Mouse (Mus musculus) testis, adult 2 months (tissue): ENCODE measurements around the gene Arl5c. TPM values are rescaled to one million over a fixed set of nuclear protein-coding genes. Genes with fewer than 3 reads are reported as not detected.
A peak's percentile ranks its signal among the peaks of the same experiment; 100 is the strongest.

Experiments
- H3K27ac ChIP-seq: fragments of 200-500 bp; 2 replicates; pipeline ENCODE4 v1.5.1; 2012; ENCODE audit warnings: low read depth, low read length; ENCODE audit not compliant: control insufficient read depth, insufficient read depth
- H3K27me3 ChIP-seq: fragments of 200-500 bp; 2 replicates; pipeline ENCODE4 v1.6.1; 2012; ENCODE audit warnings: mild to moderate bottlenecking, low read length, moderate library complexity; ENCODE audit not compliant: control insufficient read depth, insufficient read depth
- H3K36me3 ChIP-seq: fragments of 200-500 bp; 2 replicates; pipeline ENCODE4 v1.6.1; 2012; ENCODE audit warnings: mild to moderate bottlenecking, low read length; ENCODE audit not compliant: control insufficient read depth, insufficient read depth
- H3K4me1 ChIP-seq: fragments of 200-500 bp; 2 replicates; pipeline ENCODE4 v1.6.1; 2012; ENCODE audit warnings: low read length; ENCODE audit not compliant: control insufficient read depth, insufficient read depth
- H3K4me3 ChIP-seq: fragments of 200-500 bp; 2 replicates; pipeline ENCODE4 v1.5.1; 2012; ENCODE audit warnings: low read depth, mild to moderate bottlenecking, low read length, moderate library complexity, mixed read lengths; ENCODE audit not compliant: control insufficient read depth
- CTCF ChIP-seq: fragments of 200-500 bp; IDR thresholded peaks from 2 replicates; pipeline ENCODE4 v1.5.1; 2012; ENCODE audit warnings: low read depth, mild to moderate bottlenecking, inconsistent platforms, low read length, moderate library complexity; ENCODE audit not compliant: control insufficient read depth, insufficient read depth, insufficient replicate concordance
- POLR2A ChIP-seq: fragments of 200-500 bp; IDR thresholded peaks from 2 replicates; pipeline ENCODE4 v1.6.1; 2012; ENCODE audit warnings: low read depth, mild to moderate bottlenecking, inconsistent platforms, low read length, moderate library complexity; ENCODE audit not compliant: control insufficient read depth
- polyA plus RNA-seq: library from polyadenylated mRNA; depleted of rRNA; stranded (reverse); fragments of >200 nt; gene quantifications from 2 replicates; pipeline ENCODE4 v1.2.3, GENCODE M21; 2012

Arl5c gene
- polyA plus RNA-seq, 1 experiment = 0.44 TPM

DNA sequence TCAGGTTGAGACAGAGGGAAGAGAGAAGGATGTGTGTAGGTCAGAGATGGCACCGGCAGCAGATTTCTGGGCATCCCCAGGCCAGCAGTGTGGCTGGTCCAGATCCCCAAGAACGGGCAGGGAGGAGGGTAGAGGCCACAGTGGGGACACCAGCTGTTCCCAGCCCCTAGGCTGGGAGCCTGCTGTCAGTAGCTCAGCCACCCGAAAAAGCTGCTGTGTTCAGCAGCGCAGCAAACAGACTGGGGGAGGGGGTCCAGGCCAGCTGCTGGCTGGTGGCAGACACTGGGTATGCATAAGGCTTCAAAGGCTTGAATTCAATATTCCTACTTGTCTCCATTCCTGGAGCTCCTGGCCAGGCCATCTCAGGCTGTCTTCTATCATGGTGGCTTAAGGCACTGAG, 38.9 kb upstream of the Arl5c start:
- no peak for TF ChIP-seq CTCF
- no peak for TF ChIP-seq POLR2A
- Histone ChIP-seq H3K4me1 (peaks cover 5% of the 10 kb centered on the region), H3K27me3 (no peaks in the 10 kb centered on the region), H3K27ac (no peak overlapping the region), H3K36me3 (no peaks in the 10 kb centered on the region), H3K4me3 (no peak overlapping the region)

DNA sequence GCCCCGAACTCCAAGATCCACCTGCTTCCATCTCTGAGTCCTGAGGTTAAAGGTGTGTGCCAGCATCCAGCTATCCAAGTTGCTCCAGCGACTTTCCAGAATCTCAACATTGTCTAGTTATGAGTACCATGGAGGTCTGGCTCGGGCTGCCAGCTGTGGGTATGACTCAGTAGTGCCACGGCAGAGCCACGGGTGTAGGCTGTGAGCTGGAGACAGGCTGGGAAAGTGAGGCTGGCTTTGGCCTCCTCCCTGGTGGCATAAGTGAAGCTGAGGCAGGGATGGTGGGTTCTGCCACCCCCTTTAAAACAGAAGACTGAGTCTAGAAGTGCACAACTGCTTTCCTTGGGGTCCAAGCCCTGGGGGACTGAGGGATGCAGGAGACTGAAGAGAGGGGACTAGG, 38.1 kb upstream of the Arl5c start:
- H3K27me3 ChIP-seq = no peaks in the 10 kb centered on the region
- H3K27ac ChIP-seq = no peak overlapping the region
- peaks cover 5% of the 10 kb centered on the region for H3K4me1 ChIP-seq
- no peak overlapping the region for H3K4me3 ChIP-seq
- H3K36me3 ChIP-seq = no peaks in the 10 kb centered on the region
- no peak for TF ChIP-seq POLR2A
- no peak for TF ChIP-seq CTCF

DNA sequence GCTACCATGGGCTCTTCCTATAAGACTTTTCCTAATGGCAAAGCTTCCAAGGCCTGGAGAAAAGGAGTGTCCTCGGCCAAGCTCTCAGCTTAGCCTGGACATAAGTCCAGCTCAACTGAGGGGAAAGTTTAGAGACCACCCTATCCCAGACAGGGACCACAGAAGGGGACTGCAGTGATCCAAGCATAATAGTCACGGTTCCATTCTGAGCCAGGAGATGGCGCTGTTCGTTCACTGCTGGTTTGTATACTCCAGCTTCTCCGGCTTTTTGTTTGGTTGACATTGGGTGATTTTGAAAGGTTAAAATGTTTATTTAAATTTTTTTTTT, 35.4 kb upstream of the Arl5c start:
- Histone ChIP-seq H3K4me1 (peaks cover 8% of the 10 kb centered on the region), H3K27ac (no peak overlapping the region), H3K36me3 (no peaks in the 10 kb centered on the region), H3K27me3 (no peaks in the 10 kb centered on the region), H3K4me3 (no peak overlapping the region)
- TF ChIP-seq CTCF (peak; percentile 45; the same call in 1 of the 2 replicates), POLR2A (no peak)

GRCm38 (mm10) chr11:98030701-98031442, 34.9 kb upstream of the Arl5c start:
- no peak for TF ChIP-seq POLR2A
- TF ChIP-seq CTCF = no peak
- Histone ChIP-seq H3K4me3 (no peak overlapping the region), H3K27ac (no peak overlapping the region), H3K27me3 (no peaks in the 10 kb centered on the region), H3K4me1 (peaks cover 7% of the 10 kb centered on the region), H3K36me3 (no peaks in the 10 kb centered on the region)

GRCm38 (mm10) chr11:98027785-98028184, 31.8 kb upstream of the Arl5c start:
- peaks cover 11% of the 10 kb centered on the region for H3K4me1 ChIP-seq
- peak overlapping the region; percentile 99 for H3K4me3 ChIP-seq
- no peak overlapping the region for H3K27ac ChIP-seq
- H3K36me3 ChIP-seq = no peaks in the 10 kb centered on the region
- no peaks in the 10 kb centered on the region for H3K27me3 ChIP-seq
- TF ChIP-seq CTCF (no peak), POLR2A (no peak)

- no peaks in the 10 kb centered on the region for H3K27me3 ChIP-seq
- peak overlapping the region; percentile 99 for H3K4me3 ChIP-seq
- H3K4me1 ChIP-seq = peaks cover 11% of the 10 kb centered on the region
- no peak for TF ChIP-seq CTCF
- no peak for TF ChIP-seq POLR2A
- H3K27ac ChIP-seq = peak overlapping the region; percentile 93
- H3K36me3 ChIP-seq = no peaks in the 10 kb centered on the region
Measured at GRCm38 (mm10) chr11:98027297-98027688, 31.3 kb upstream of the Arl5c start.

DNA sequence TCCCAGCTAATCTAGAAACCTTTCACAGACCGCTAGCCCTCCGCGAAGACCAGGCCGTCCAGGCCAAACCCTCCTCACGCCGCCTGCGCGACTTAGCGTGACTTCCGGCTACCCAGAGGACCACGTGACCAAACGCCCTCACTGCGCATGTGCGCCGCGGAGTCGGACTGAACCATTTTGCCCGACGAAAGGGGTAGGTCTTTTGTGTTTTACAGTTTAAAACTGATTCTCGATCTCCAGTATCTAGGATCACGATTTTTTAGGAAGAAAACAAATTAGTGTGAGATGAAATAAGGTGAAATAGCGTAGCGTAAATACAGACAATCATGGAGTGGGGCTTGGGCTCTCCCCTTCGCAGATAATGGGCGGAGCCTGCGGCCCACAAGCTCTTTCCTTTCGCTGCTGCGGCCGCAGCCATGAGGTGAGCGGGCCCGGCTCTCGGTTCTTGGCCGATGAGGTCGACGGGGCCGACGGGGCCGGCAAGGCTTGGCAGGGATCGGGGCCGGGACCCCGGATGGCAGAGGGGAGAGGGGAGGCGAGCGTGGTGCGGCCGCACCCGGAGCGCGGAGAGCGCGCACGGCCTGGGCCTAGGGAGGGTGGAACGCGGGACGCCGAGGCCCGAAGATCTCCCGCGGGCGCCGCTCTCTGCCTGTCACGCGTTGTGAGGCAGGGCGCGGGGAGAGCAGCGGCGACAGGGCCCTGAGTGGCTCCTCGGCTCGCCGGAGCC, 30.8 kb upstream of the Arl5c start, which contains the start of gene Rpl19:
Rpl19 (plus strand) TSS at position 141 of the 727 bp plus-strand sequence.
- no peaks in the 10 kb centered on the region for H3K27me3 ChIP-seq
- H3K27ac ChIP-seq = peak within 1 kb of the TSS; percentile 93
- peak within 1 kb of the TSS; percentile 99 for H3K4me3 ChIP-seq
- no peaks in the 10 kb centered on the region for H3K36me3 ChIP-seq
- TF ChIP-seq CTCF (no peak), POLR2A (peak; percentile 97)
- H3K4me1 ChIP-seq = peaks cover 11% of the 10 kb centered on the region
